Mouse (Mus musculus) lung, embryonic 15.5 days (tissue): ENCODE measurements at regions not wholly inside any gene's neighbourhood (a gene's known extent, or its start where the extent isn't known, plus 50 kb on each side); places are given as distances from the start of the nearest gene placed in this dataset.

Source experiments
- ATAC-seq: fragments of 200-750 bp; cut with Nextera tagmentation; 2 replicates; pipeline ENCODE4 v1.8.0; 2017; ENCODE audit warnings: moderate number of reproducible peaks, borderline replicate concordance; ENCODE audit not compliant: low FRiP score, low TSS enrichment; ENCODE audit errors: extremely low read depth
- H3K27ac ChIP-seq: fragments of 300-500 bp; sonication (generic); 2 replicates; pipeline ENCODE4 v1.5.1; 2015; ENCODE audit warnings: moderate library complexity, mild to moderate bottlenecking, inconsistent platforms
- H3K27me3 ChIP-seq: fragments of 300-500 bp; sonication (generic); 2 replicates; pipeline ENCODE4 v1.6.1; 2015; ENCODE audit warnings: inconsistent platforms
- H3K36me3 ChIP-seq: fragments of 300-500 bp; sonication (generic); 2 replicates; pipeline ENCODE4 v1.6.1; 2015; ENCODE audit warnings: inconsistent platforms
- H3K4me1 ChIP-seq: fragments of 300-500 bp; sonication (generic); 2 replicates; pipeline ENCODE4 v1.6.1; 2015; ENCODE audit warnings: inconsistent platforms
- H3K4me2 ChIP-seq: fragments of 300-500 bp; sonication (generic); 2 replicates; pipeline ENCODE4 v1.6.1; 2015; ENCODE audit warnings: inconsistent platforms, mild to moderate bottlenecking, moderate library complexity
- H3K4me3 ChIP-seq: fragments of 300-500 bp; sonication (generic); 2 replicates; pipeline ENCODE4 v1.5.1; 2015; ENCODE audit warnings: mild to moderate bottlenecking, inconsistent platforms
- H3K9ac ChIP-seq: fragments of 300-500 bp; sonication (generic); 2 replicates; pipeline ENCODE4 v1.6.1; 2015; ENCODE audit warnings: inconsistent platforms
- H3K9me3 ChIP-seq: fragments of 300-500 bp; sonication (generic); 2 replicates; pipeline ENCODE4 v1.6.1; 2016; ENCODE audit warnings: inconsistent platforms
- WGBS: fragments of 180-500 bp; shearing (Covaris S2); methylation state at CpG from one replicate; pipeline ENCODE4 v1.1.7; 2015; 5-methylcytosine and 5-hydroxymethylcytosine counted together

DNA sequence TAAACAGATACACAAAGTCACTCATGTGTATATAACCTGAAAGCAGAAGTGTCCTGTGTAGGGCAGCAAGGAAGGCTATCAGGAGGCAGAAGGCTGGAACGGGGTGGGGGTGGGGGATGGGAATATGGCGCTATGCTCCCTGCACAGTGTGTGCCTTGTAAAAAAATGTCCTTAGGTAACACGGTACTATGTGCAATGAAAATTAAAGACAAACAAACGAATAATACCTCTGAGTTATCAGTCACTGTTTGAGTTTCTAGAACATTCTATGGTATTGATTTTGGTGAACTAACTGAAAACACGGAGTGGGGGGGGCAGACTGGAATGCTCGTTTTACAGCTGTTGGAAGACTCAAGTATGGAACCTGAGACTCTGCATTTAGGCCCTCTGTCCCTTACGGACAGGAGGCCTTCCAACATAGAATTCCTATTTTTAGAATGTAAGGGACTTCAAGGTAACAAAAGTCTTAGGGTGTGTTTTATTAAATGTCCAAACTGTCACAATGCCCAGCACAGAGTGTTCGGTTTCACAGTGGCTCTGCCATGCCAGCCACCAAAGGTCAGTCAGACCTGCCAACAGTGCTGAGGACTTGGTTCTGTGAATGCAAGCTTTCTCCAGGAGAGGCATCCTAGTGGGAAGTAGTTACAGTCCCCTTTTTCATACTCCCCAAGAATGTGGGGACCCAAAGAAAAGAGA, 240.6 kb downstream of the Ano6 start:
- Histone ChIP-seq H3K27me3 (no peaks in the 10 kb centered on the region), H3K9ac (no peak overlapping the region), H3K4me1 (peaks cover 6% of the 10 kb centered on the region), H3K4me3 (no peak overlapping the region), H3K36me3 (no peaks in the 10 kb centered on the region), H3K4me2 (no peak overlapping the region), H3K9me3 (no peaks in the 10 kb centered on the region), H3K27ac (no peak overlapping the region)
- whole genome bisulfite sequencing = 71% methylated on average over 8 of the region's 8 CpGs
- ATAC-seq = no peak

- WGBS = 22% methylated on average over 12 of the region's 12 CpGs
- H3K36me3 ChIP-seq = no peaks in the 10 kb centered on the region
- H3K4me3 ChIP-seq = no peak overlapping the region
- peaks cover 6% of the 10 kb centered on the region for H3K4me1 ChIP-seq
- no peak overlapping the region for H3K9ac ChIP-seq
- peak overlapping the region; percentile 40 for H3K4me2 ChIP-seq
- no peaks in the 10 kb centered on the region for H3K27me3 ChIP-seq
- ATAC-seq = no peak
- H3K27ac ChIP-seq = no peak overlapping the region
- H3K9me3 ChIP-seq = no peaks in the 10 kb centered on the region
These were observed 244.6 kb downstream of the Ano6 start for GRCm38 (mm10) chr15:96035273-96035672.

DNA sequence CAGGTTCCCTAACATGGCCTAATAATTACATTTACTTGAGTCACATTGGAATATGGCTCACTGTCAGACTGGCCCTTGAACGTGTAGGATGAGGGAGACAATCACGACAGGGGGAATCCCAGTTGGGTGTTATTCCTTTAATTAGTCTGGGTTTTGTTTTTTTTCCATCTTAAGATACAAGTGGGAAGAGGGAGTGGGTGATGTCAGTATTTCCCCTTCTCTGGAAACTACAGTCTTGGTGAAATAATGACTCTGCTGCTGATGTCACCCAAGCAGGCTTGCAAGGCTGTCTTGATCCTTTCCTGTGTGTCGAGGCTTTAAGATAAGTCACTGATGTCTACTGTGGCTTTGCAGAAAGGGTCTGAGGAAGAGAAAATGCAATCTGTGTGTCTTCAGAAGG, 241.8 kb upstream of the Arid2 start:
- Histone ChIP-seq H3K27me3 (no peaks in the 10 kb centered on the region), H3K36me3 (no peaks in the 10 kb centered on the region), H3K9ac (no peak overlapping the region), H3K4me2 (no peak overlapping the region), H3K27ac (no peak overlapping the region), H3K4me1 (no peaks in the 10 kb centered on the region), H3K9me3 (no peaks in the 10 kb centered on the region), H3K4me3 (no peak overlapping the region)
- no peak for ATAC-seq
- 59% methylated on average over 3 of the region's 3 CpGs for WGBS

GRCm38 (mm10) chr15:96046651-96047050, 240.7 kb upstream of the Arid2 start:
- no peaks in the 10 kb centered on the region for H3K4me1 ChIP-seq
- H3K9me3 ChIP-seq = no peaks in the 10 kb centered on the region
- no peak overlapping the region for H3K4me3 ChIP-seq
- WGBS = 79% methylated on average over 5 of the region's 5 CpGs
- H3K27ac ChIP-seq = no peak overlapping the region
- H3K4me2 ChIP-seq = no peak overlapping the region
- H3K9ac ChIP-seq = no peak overlapping the region
- no peaks in the 10 kb centered on the region for H3K27me3 ChIP-seq
- ATAC-seq = no peak
- H3K36me3 ChIP-seq = no peaks in the 10 kb centered on the region

GRCm38 (mm10) chr15:96050416-96050815, 236.9 kb upstream of the Arid2 start:
- Histone ChIP-seq H3K36me3 (no peaks in the 10 kb centered on the region), H3K9me3 (no peaks in the 10 kb centered on the region), H3K4me3 (no peak overlapping the region), H3K4me2 (no peak overlapping the region), H3K9ac (no peak overlapping the region), H3K4me1 (no peaks in the 10 kb centered on the region), H3K27me3 (no peaks in the 10 kb centered on the region), H3K27ac (no peak overlapping the region)
- no peak for ATAC-seq
- 58% methylated on average over 4 of the region's 4 CpGs for WGBS

- peak overlapping the region; percentile 9; the same call in 1 of the 2 replicates for H3K4me2 ChIP-seq
- no peak overlapping the region for H3K9ac ChIP-seq
- H3K27ac ChIP-seq = peak overlapping the region; percentile 50
- H3K4me1 ChIP-seq = no peaks in the 10 kb centered on the region
- H3K4me3 ChIP-seq = no peak overlapping the region
- no peaks in the 10 kb centered on the region for H3K36me3 ChIP-seq
- no peaks in the 10 kb centered on the region for H3K27me3 ChIP-seq
- peak; percentile 62; the same call in 1 of the 2 replicates for ATAC-seq
- H3K9me3 ChIP-seq = no peaks in the 10 kb centered on the region
- WGBS = 57% methylated on average over 5 of the region's 5 CpGs
These were observed 234.7 kb upstream of the Arid2 start for GRCm38 (mm10) chr15:96052586-96052985.

GRCm38 (mm10) chr15:96055361-96055760, 232.0 kb upstream of the Arid2 start:
- Histone ChIP-seq H3K27ac (no peak overlapping the region), H3K27me3 (no peaks in the 10 kb centered on the region), H3K4me1 (no peaks in the 10 kb centered on the region), H3K36me3 (no peaks in the 10 kb centered on the region), H3K9ac (no peak overlapping the region), H3K4me2 (no peak overlapping the region), H3K4me3 (no peak overlapping the region), H3K9me3 (no peaks in the 10 kb centered on the region)
- no peak for ATAC-seq
- 39% methylated on average over 10 of the region's 10 CpGs for WGBS

- ATAC-seq = no peak
- Histone ChIP-seq H3K4me3 (no peak overlapping the region), H3K9me3 (no peaks in the 10 kb centered on the region), H3K4me1 (no peaks in the 10 kb centered on the region), H3K9ac (no peak overlapping the region), H3K27me3 (no peaks in the 10 kb centered on the region), H3K27ac (no peak overlapping the region), H3K36me3 (no peaks in the 10 kb centered on the region), H3K4me2 (no peak overlapping the region)
- 64% methylated on average over 16 of the region's 16 CpGs for WGBS
These were observed 231.4 kb upstream of the Arid2 start for GRCm38 (mm10) chr15:96055796-96056473.

DNA sequence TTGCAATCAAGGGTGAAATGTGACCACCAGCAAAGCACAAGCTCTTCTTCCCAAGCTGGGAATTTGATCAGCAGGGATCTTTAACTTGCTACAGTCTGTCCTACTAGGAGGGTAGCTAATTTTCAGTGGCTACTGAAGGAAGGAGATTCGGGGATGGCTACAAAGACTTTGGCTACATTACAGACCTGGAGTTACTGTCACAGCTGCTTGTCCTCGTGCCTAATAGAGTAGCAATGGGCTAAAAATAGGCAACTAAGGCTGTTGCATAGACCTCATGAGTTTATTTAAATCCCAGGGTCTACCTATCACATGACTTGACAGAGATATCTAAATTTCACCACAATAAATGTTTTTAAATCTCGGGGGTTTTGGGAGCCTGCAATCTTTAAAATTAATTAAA, 227.7 kb upstream of the Arid2 start:
- H3K27ac ChIP-seq = no peak overlapping the region
- no peaks in the 10 kb centered on the region for H3K9me3 ChIP-seq
- no peaks in the 10 kb centered on the region for H3K4me1 ChIP-seq
- ATAC-seq = no peak
- no peak overlapping the region for H3K4me3 ChIP-seq
- 45% methylated on average over 3 of the region's 3 CpGs for WGBS
- no peak overlapping the region for H3K9ac ChIP-seq
- no peaks in the 10 kb centered on the region for H3K27me3 ChIP-seq
- H3K36me3 ChIP-seq = no peaks in the 10 kb centered on the region
- H3K4me2 ChIP-seq = no peak overlapping the region

DNA sequence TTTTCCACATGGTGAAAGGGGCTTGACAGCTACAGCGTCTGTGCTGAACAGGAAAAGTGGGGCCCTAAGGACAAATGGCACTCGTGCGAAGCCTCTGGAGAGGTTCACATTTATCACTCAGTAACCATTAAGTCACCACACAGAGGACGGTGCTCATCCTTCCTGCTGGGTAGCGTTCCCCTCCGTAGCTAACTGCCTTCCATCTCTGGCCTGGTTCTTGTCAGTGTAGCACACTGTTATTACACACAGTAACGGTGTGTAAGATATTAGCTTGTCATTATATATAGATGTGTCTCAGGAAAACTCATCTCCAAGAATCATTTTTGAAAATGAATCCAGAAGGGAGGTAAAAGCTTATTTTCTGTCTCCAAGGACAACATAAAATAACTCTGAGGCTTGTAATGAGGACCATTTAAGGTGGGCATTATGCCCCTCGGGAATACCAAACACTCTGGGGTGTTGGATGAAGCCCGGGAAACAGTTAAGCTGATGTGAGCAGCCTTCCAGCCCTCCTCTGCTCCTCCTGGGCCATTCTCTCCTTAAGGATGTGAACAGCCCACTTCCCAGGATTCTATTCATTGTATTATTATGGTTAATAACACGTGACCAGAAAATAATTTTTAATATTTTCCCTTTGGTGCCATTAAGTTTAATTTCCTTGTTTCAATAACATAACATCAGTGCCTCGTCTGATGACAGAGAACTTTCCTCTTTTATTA, 222.7 kb upstream of the Arid2 start:
- no peaks in the 10 kb centered on the region for H3K36me3 ChIP-seq
- H3K4me2 ChIP-seq = no peak overlapping the region
- no peak overlapping the region for H3K27ac ChIP-seq
- no peak for ATAC-seq
- no peaks in the 10 kb centered on the region for H3K27me3 ChIP-seq
- no peak overlapping the region for H3K9ac ChIP-seq
- H3K4me1 ChIP-seq = no peaks in the 10 kb centered on the region
- H3K4me3 ChIP-seq = no peak overlapping the region
- H3K9me3 ChIP-seq = no peaks in the 10 kb centered on the region
- 69% methylated on average over 11 of the region's 11 CpGs for WGBS

GRCm38 (mm10) chr15:96075615-96076014, 211.7 kb upstream of the Arid2 start:
- Histone ChIP-seq H3K9me3 (no peaks in the 10 kb centered on the region), H3K9ac (no peak overlapping the region), H3K4me3 (no peak overlapping the region), H3K27me3 (no peaks in the 10 kb centered on the region), H3K36me3 (no peaks in the 10 kb centered on the region), H3K4me1 (no peaks in the 10 kb centered on the region), H3K27ac (no peak overlapping the region), H3K4me2 (no peak overlapping the region)
- no peak; the same call in 1 of the 2 replicates for ATAC-seq
- WGBS = 75% methylated on average over 9 of the region's 9 CpGs

DNA sequence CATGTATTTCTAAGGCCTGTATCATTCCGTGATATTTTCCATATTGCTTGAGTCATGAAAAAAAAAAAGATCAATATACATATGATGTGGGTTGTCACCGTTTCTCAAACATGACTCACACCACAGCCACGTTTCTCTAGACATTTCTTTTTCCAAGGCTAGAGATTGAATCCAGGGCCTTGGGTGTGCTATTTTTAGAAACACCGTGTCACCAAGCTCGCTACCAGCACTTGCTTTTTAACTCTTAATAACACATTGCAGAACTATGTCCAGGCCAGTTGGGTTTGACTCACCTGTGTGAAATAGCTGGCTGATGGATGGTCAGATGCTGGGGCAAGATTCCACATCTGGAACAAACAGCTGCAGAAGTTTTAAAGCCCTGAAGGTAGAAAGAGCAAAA, 209.6 kb upstream of the Arid2 start:
- 34% methylated on average over 5 of the region's 5 CpGs for WGBS
- Histone ChIP-seq H3K36me3 (no peaks in the 10 kb centered on the region), H3K9me3 (no peaks in the 10 kb centered on the region), H3K27ac (no peak overlapping the region), H3K4me2 (no peak overlapping the region), H3K4me3 (no peak overlapping the region), H3K27me3 (no peaks in the 10 kb centered on the region), H3K4me1 (no peaks in the 10 kb centered on the region), H3K9ac (no peak overlapping the region)
- ATAC-seq = no peak
